Mouse (Mus musculus) embryonic stem cell, embryonic (primary cell): ENCODE data around the gene Zfr2.

Experiments
- CTCF ChIA-PET, 4 experiments: fragments of 300-600 bp in 2 of 4; fragments of 350-600 bp in 2 of 4; sonication (Branson Sonifier 250); formaldehyde crosslinking; loops; one replicate each; lab custom pipeline; 2022; ENCODE audit warnings: inconsistent platforms in 2 of 4; lab: Charles Lee
- POLR2A ChIA-PET, 4 experiments: fragments of 300-600 bp in 2 of 4; fragments of 350-600 bp in 2 of 4; sonication (Branson Sonifier 250); formaldehyde crosslinking; loops; one replicate each; lab custom pipeline; 2022; ENCODE audit warnings: antibody characterized with exemption in 4 of 4, inconsistent platforms in 1 of 4; lab: Charles Lee

The Zfr2 gene

DNA sequence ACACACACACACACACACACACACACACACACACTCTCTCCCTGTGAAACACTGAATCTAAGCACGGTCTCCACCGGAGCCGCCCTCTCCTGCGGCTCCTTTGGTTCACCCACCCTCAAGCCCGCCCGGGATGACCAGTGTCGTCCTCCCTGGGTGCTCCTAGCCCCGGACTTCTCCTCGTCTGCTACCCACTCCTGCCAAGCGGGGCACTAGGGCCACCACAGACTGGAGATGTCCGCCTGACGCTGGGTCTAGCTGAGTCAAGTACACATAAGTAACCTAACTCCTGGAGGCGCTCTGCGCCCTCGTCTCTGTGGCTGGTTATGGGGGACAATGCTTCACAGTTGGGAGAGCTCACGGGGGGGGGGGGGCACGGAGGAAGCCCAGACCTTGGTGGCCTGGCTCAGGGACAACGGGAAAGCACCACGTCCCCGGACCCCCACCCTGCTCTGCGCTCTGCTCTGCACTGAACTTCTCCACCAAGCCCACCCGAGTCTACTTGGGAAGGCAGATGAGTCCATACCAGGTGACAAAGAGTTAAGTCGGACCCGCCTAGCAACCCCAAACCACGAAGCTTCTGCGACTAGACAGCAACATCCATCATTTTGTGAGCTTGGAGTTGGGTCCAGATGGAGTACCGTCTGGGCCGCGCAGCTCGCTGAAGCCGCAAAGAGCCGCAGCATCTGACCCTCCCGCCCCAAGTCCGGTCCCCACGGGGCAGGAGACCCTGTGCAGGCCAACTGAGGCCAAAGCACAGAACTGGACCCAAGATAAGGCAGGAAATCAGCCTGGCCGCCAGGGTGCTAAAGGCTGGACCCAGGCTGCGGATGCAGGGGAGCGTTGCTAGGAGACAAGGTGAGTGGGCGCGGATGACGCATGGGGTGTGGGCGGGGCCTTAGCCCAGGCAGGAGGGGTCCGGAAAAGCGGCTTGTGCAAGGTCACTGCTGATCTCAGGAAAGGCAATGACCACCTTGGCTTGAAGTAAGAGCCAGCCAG lies 19.8 kb downstream of the Zfr2 start, which contains the start of gene Matk:
Gene Matk (plus strand): TSS at position 512 of the 996 bp plus-strand sequence.
- POLR2A ChIA-PET, result interaction anchor here (0.6 to 1.8 kb wide), 16 partner anchors 9 to 323 kb away, joined by 3 to 8 read pairs (median 3); partner anchors contain the start of gene Pip5k1c (in 1 of the 4)
- CTCF ChIA-PET, result interaction anchor here (0.6 to 1.9 kb wide), 12 partner anchors 8 to 323 kb away, joined by 3 to 10 read pairs (median 3); partner anchors contain the start of gene Gadd45b (in 1 of the 4)

DNA sequence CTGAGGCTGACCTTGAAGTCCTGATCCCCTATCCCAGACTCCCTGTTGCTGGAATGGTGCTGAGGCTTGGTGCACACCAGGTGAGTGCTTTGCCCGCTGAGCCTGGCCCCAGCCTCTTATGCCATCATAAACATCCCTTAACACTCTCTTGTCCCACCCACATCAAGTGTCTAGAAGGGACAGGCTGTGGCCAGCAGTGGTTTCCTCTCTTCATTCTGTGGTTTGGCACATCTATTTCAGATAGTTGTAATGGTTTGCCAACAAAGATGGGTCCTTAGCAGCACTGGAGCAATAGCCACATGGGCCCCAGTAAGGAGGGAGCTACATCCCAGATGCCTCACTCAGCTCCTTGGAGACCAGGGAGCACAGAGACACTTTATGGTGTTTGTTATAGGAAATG lies 21.9 kb downstream of the Zfr2 start:
- ChIA-PET CTCF (interaction anchor here in 1 of 4 experiments (1.0 to 1.4 kb wide), 3 partner anchors 10 to 15 kb away, joined by 3 to 4 read pairs (median 4); no protein-coding TSS in a partner anchor), POLR2A (interaction anchor here in 2 of 4 experiments (1.2 to 1.4 kb wide), 4 partner anchors 9 to 13 kb away, joined by 3 to 5 read pairs (median 4); no protein-coding TSS in a partner anchor)

DNA sequence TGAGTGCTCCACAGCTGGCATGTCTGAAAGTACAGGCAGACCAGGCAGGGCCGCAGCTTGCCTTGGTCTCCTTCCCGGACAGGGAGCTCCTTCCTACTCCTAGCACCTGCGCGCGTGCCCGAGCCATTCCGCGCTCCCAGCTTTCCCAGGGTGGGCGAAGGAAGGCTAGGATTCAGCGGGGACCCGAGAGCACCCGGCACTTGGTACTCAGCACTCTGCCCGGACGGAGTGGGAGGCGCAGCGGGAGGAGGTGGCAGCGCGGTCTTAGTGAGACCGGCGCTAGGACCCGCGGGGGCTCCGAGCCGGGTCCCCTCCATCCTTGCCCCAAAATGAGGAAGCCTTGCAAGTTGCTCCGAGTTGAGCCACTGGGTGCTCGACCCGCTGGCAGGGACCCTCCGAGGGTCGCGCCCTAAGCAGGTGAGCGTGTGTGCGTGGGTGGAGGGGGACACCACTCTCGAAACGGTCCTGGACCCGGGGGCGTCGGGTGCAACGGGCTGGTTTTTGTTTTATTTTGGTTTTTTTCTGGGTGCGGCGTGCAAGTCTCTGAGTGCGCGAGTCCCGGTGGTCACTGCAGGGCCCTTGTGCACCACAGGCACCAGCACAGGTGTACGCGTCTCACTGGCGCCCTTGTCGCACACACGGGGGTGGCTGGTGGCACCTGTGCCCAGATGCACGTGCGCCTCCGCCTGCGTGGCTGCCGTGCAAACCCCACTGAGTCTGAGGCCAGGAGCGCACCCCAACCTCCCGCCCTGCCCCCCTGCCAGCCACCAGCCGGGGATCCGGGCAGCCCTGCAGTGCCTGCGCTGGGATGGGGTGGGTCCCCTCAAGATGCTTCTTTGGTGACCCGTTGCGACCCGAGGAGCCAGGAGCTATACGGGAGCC lies 24.4 kb downstream of the Zfr2 start:
- ChIA-PET CTCF (interaction anchor here (0.6 to 3.5 kb wide), 13 partner anchors 13 to 357 kb away, joined by 3 to 22 read pairs (median 4); partner anchors contain the start of genes Hmg20b (in 1 of the 4), Map2k2 (in 1 of the 4) and Timm13 (in 1 of the 4)), POLR2A (interaction anchor here (0.5 to 2.6 kb wide), 21 partner anchors 9 to 234 kb away, joined by 3 to 13 read pairs (median 3); partner anchors contain the start of genes 4930404N11Rik (in 1 of the 4), Apba3 (in 1 of the 4), Atcay (in 1 of the 4) and Mrpl54 (in 1 of the 4))

DNA sequence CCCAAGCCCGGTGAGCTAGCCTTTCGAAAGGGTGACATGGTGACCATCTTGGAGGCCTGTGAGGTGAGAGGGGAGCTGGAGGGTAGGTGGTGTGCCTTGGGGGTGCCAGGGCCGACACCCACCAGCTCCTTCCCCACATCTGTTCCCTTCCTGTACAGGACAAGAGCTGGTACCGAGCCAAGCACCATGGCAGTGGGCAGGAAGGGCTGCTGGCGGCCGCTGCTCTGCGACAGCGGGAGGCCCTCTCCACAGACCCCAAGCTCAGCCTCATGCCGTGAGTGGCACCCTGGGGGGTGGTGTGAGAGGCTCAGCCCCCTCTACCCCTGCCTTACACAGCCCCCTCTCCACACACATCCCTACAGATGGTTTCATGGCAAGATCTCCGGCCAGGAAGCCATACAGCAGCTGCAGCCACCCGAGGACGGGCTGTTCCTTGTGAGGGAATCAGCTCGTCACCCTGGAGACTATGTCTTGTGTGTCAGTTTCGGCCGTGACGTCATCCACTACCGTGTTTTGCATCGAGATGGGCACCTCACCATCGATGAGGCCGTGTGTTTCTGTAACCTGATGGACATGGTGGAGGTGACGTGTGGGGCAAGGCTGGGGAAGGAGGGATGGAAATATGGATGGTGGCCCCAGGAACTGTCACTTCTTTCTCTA lies 26.4 kb downstream of the Zfr2 start:
- CTCF ChIA-PET, result interaction anchor here (0.6 to 3.5 kb wide), 15 partner anchors 15 to 259 kb away, joined by 3 to 22 read pairs (median 3); partner anchors contain the start of genes Pip5k1c (in 2 of the 4), Atcay (in 1 of the 4) and Hmg20b (in 1 of the 4)
- POLR2A ChIA-PET, result interaction anchor here in 3 of 4 experiments (0.8 to 2.6 kb wide), 16 partner anchors 9 to 153 kb away, joined by 3 to 6 read pairs (median 3); partner anchors contain the start of genes 4930404N11Rik (in 1 of the 3), Cactin (in 1 of the 3), Map2k2 (in 1 of the 3) and Pip5k1c (in 1 of the 3)

GRCm38 (mm10) chr10:81261025-81261424 lies 28.1 kb downstream of the Zfr2 start:
- ChIA-PET POLR2A (interaction anchor here in 1 of 4 experiments (1.0 kb wide), 1 partner anchor 247 kb away, joined by 3 read pairs; no protein-coding TSS in a partner anchor), CTCF (interaction anchor here in 1 of 4 experiments (1.9 kb wide), 1 partner anchor 17 kb away, joined by 4 read pairs; no protein-coding TSS in a partner anchor)

- CTCF ChIA-PET, result interaction anchor here in 3 of 4 experiments (0.5 to 1.8 kb wide), 7 partner anchors 10 to 217 kb away, joined by 3 to 4 read pairs (median 3); partner anchors contain the start of genes Atcay (in 2 of the 3) and Celf5 (in 1 of the 3)
- POLR2A ChIA-PET, result interaction anchor here (0.6 to 4.6 kb wide), 22 partner anchors 9 to 1592 kb away, joined by 3 to 39 read pairs (median 4); partner anchors contain the start of genes Cactin (in 1 of the 4) and Pip5k1c (in 1 of the 4)
Measured at GRCm38 (mm10) chr10:81265540-81265939, 32.6 kb downstream of the Zfr2 start.

- ChIA-PET CTCF (interaction anchor here (0.5 to 2.2 kb wide), 15 partner anchors 22 to 216 kb away, joined by 3 to 13 read pairs (median 4); partner anchors contain the start of genes Atcay (in 1 of the 4), Celf5 (in 1 of the 4), Pip5k1c (in 1 of the 4) and Tjp3 (in 1 of the 4)), POLR2A (interaction anchor here in 3 of 4 experiments (0.5 to 6.3 kb wide), 46 partner anchors 8 to 337 kb away, joined by 3 to 58 read pairs (median 4); partner anchors contain the start of genes Eef2 (in 2 of the 3), Map2k2 (in 2 of the 3), Pip5k1c (in 2 of the 3) and Tjp3 (in 2 of the 3))
Measured at GRCm38 (mm10) chr10:81266211-81267105, 33.5 kb downstream of the Zfr2 start, which contains the start of the genes Mrpl54 and Apba3. Gene Mrpl54, minus strand, starts transcription at chr10:81266934. Gene Apba3, plus strand, starts transcription at chr10:81266960.

GRCm38 (mm10) chr10:81268056-81268455 lies 35.1 kb downstream of the Zfr2 start:
- ChIA-PET POLR2A (interaction anchor here (0.5 to 6.3 kb wide), 52 partner anchors 9 to 338 kb away, joined by 3 to 58 read pairs (median 4); partner anchors contain the start of genes Pip5k1c (in 3 of the 4), Cactin (in 2 of the 4), Fzr1 (in 2 of the 4) and Map2k2 (in 2 of the 4)), CTCF (interaction anchor here in 3 of 4 experiments (0.8 to 2.2 kb wide), 20 partner anchors 12 to 407 kb away, joined by 3 to 18 read pairs (median 4); partner anchors contain the start of genes Pip5k1c (in 3 of the 3), Atcay (in 2 of the 3), Hmg20b (in 1 of the 3) and Tjp3 (in 1 of the 3))

DNA sequence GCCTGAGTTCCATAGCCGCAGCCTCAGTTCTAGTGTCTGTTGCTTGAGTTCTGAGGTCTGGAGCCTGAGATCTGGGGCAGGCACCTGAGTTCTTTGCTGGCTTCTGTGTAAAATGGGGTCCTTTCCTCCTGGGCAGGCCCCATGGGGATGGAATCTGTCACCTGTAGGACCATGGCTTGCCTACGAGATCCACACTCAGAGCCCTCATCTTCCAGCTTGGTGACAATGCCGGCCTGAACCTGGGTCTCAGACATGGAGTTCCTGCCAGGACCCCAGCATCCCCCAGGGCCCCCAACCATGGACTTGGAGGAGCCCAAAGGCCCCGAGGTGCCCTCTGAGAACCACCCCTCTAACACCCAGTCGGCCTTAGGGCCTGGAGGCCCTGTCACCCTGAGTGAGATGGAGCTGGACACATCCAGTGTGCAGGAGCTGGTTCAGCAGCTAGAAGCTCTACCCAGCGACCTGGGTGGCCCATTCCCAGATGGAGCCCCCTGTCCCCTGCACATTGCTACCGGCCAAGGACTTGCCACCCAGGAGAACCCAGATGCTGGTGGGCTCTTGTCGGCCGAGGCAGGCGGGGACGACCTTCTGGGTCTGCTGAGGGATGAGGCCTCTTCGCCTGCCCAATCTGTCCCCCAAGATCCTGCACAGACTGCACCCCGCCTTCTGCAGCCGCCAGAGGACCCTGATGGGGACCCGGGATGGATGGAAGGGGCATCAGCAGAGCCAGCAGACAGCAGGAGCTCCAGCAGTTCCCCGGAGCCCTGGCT lies 35.9 kb downstream of the Zfr2 start:
- POLR2A ChIA-PET, result interaction anchor here in 3 of 4 experiments (0.5 to 6.3 kb wide), 42 partner anchors 9 to 1754 kb away, joined by 3 to 58 read pairs (median 4); partner anchors contain the start of genes Pip5k1c (in 3 of the 3), Cactin (in 2 of the 3), Tjp3 (in 2 of the 3) and Eef2 (in 1 of the 3)
- CTCF ChIA-PET, result interaction anchor here in 3 of 4 experiments (0.8 to 2.2 kb wide), 16 partner anchors 10 to 408 kb away, joined by 3 to 18 read pairs (median 5); partner anchors contain the start of genes Hmg20b (in 1 of the 3), Pip5k1c (in 1 of the 3) and Tjp3 (in 1 of the 3)

- POLR2A ChIA-PET, result no interaction called here
- CTCF ChIA-PET, result interaction anchor here in 2 of 4 experiments (0.6 to 1.9 kb wide), 4 partner anchors 16 to 231 kb away, joined by 3 to 9 read pairs (median 5); partner anchors contain the start of gene Nfic (in 1 of the 2)
Measured at GRCm38 (mm10) chr10:81272356-81272755, 39.4 kb downstream of the Zfr2 start.

GRCm38 (mm10) chr10:81273842-81274241 lies 40.9 kb downstream of the Zfr2 start:
- ChIA-PET POLR2A (interaction anchor here in 2 of 4 experiments (1.0 to 1.9 kb wide), 4 partner anchors 10 to 24 kb away, joined by 3 to 7 read pairs (median 4); partner anchors contain the start of gene Pip5k1c (in 1 of the 2)), CTCF (interaction anchor here in 3 of 4 experiments (1.1 to 1.9 kb wide), 5 partner anchors 15 to 176 kb away, joined by 3 to 9 read pairs (median 3); no protein-coding TSS in a partner anchor)

GRCm38 (mm10) chr10:81277676-81278075 lies 44.7 kb downstream of the Zfr2 start:
- ChIA-PET POLR2A (interaction anchor here in 3 of 4 experiments (0.8 to 3.3 kb wide), 15 partner anchors 10 to 948 kb away, joined by 3 to 39 read pairs (median 3); partner anchors contain the start of genes Apba3 (in 2 of the 3), Mrpl54 (in 2 of the 3), Eef2 (in 1 of the 3) and Pip5k1c (in 1 of the 3)), CTCF (interaction anchor here in 2 of 4 experiments (0.6 to 5.6 kb wide), 5 partner anchors 13 to 273 kb away, joined by 3 to 62 read pairs (median 3); partner anchors contain the start of genes Pip5k1c (in 2 of the 2) and Tjp3 (in 1 of the 2))

DNA sequence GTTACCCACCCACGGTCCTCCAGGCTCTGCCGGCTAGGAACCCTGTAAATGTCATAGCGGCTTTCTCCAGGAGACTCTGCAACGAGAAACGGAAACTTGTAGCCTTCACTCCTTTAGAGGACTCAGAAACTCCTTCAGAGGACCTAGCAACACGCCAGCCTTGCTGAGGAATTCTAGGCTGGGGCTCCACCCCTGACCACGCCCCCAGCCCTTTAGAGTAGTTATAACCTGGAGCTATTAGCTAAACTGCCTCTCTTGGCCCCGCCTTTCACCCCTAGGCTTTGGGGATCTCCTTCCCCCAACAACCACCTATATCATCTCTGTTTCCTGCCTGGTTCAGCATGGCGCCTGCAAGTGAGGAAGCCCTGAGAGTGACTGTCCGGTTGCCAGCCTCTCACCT lies 46.5 kb downstream of the Zfr2 start:
- POLR2A ChIA-PET, result interaction anchor here in 3 of 4 experiments (0.7 to 3.3 kb wide), 20 partner anchors 9 to 186 kb away, joined by 3 to 39 read pairs (median 4); partner anchors contain the start of genes Pip5k1c (in 3 of the 3), Apba3 (in 2 of the 3), Mrpl54 (in 2 of the 3) and Cactin (in 1 of the 3)
- CTCF ChIA-PET, result interaction anchor here (0.5 to 5.6 kb wide), 17 partner anchors 9 to 563 kb away, joined by 3 to 62 read pairs (median 3); partner anchors contain the start of genes Tjp3 (in 3 of the 4) and Pip5k1c (in 1 of the 4)
